Mouse (Mus musculus) kidney, embryonic 16.5 days (tissue): ENCODE data around the gene Poc1a. TPM values are rescaled to one million over a fixed set of nuclear protein-coding genes. Genes with fewer than 3 reads are reported as not detected.

ENCODE experiments used
- ATAC-seq: fragments of 200-750 bp; cut with Nextera tagmentation; 2 replicates; pipeline ENCODE4 v1.8.0; 2017; ENCODE audit warnings: moderate TSS enrichment; ENCODE audit not compliant: low FRiP score, low TSS enrichment
- H3K27ac ChIP-seq: fragments of 300-500 bp; sonication (generic); 2 replicates; pipeline ENCODE4 v1.5.1; 2014; ENCODE audit warnings: low read length
- H3K27me3 ChIP-seq: fragments of 300-500 bp; sonication (generic); 2 replicates; pipeline ENCODE4 v1.6.1; 2014; ENCODE audit warnings: low read length, control low read depth, mixed read lengths; ENCODE audit not compliant: insufficient read depth
- H3K36me3 ChIP-seq: fragments of 300-500 bp; sonication (generic); 2 replicates; pipeline ENCODE4 v1.6.1; 2014; ENCODE audit warnings: low read length, control low read depth, mixed read lengths; ENCODE audit not compliant: insufficient read depth
- H3K4me1 ChIP-seq: fragments of 300-500 bp; sonication (generic); 2 replicates; pipeline ENCODE4 v1.6.1; 2014; ENCODE audit warnings: low read length, control low read depth, mixed read lengths; ENCODE audit not compliant: insufficient read depth
- H3K4me2 ChIP-seq: fragments of 300-500 bp; sonication (generic); replicated peaks from 2 replicates; pipeline ENCODE4 v1.6.1; 2014; ENCODE audit warnings: low read depth, low read length
- H3K4me3 ChIP-seq: fragments of 300-500 bp; sonication (generic); 2 replicates; pipeline ENCODE4 v1.5.1; 2014; ENCODE audit warnings: mild to moderate bottlenecking, low read length
- H3K9ac ChIP-seq: fragments of 300-500 bp; sonication (generic); replicated peaks from 2 replicates; pipeline ENCODE4 v1.6.1; 2014; ENCODE audit warnings: low read length
- H3K9me3 ChIP-seq: fragments of 300-500 bp; sonication (generic); 2 replicates; pipeline ENCODE4 v1.6.1; 2016; ENCODE audit warnings: low read length, control low read depth
- WGBS: fragments of 180-500 bp; shearing (Covaris S2); extraction: QIAGEN DNeasy Blood & Tissue Kit; methylation state at CpG from one replicate; pipeline ENCODE4 v1.1.7; 2014; 5-methylcytosine and 5-hydroxymethylcytosine counted together
- polyA plus RNA-seq: library from polyadenylated mRNA; unstranded; fragments of >200 nt; fragmentation: Nextera tagmentation; extraction: Ambion mirVana; gene quantifications from 2 replicates; pipeline ENCODE4 v1.2.1, GENCODE M21; 2015

Gene Poc1a
- polyA plus RNA-seq, 1 experiment from 2014 or later, result 29.2 TPM

GRCm38 (mm10) chr9:106290636-106291122 is 9.8 kb downstream of the Poc1a start:
- ATAC-seq, result no peak

GRCm38 (mm10) chr9:106293569-106294156 is 12.8 kb downstream of the Poc1a start:
- no peak for ATAC-seq
- Histone ChIP-seq H3K4me3 (no peak overlapping the region), H3K36me3 (peaks cover 4% of the 10 kb centered on the region; the same call in 1 of the 2 replicates), H3K9ac (no peak overlapping the region), H3K27me3 (no peaks in the 10 kb centered on the region), H3K4me1 (no peaks in the 10 kb centered on the region), H3K27ac (no peak overlapping the region), H3K4me2 (no peak overlapping the region), H3K9me3 (no peaks in the 10 kb centered on the region)
- 87% methylated on average over 14 of the region's 14 CpGs for WGBS

More at GRCm38 (mm10) chr9:106290636-106291122, 9.8 kb downstream of the Poc1a start:
- no peak overlapping the region for H3K9ac ChIP-seq
- H3K4me2 ChIP-seq, result no peak overlapping the region
- H3K36me3 ChIP-seq, result peaks cover 16% of the 10 kb centered on the region
- H3K9me3 ChIP-seq, result no peaks in the 10 kb centered on the region
- H3K4me3 ChIP-seq, result no peak overlapping the region
- no peak overlapping the region for H3K27ac ChIP-seq
- H3K4me1 ChIP-seq, result no peaks in the 10 kb centered on the region
- 88% methylated on average over 17 of the region's 17 CpGs for WGBS
- no peaks in the 10 kb centered on the region for H3K27me3 ChIP-seq

DNA sequence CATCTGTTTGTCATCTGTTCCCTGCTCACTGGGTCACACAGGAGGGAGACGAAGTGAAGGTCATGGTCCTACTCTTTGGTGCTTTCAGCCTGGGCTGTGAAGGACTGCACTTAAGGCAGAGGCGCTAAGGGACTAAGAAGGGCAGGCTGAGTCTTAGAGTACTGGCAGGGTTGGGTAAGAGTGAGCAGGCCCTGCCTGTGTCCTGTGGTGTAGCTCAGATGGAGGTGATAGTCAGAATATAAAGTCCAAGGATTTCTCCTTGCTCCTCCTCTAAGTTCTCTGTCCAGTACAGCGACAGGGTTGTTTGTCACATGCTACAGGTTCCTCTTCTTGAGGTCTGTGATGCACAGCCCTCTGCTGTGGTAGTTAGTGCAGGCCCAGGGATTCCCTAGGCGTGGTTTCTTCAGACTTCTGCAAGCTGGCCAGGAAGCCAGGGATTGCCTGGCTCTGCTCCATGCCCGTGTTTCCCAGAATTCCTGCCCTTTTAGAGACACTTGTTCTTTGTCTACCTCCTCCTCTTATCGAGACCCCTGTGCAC is 15.8 kb downstream of the Poc1a start:
- 89% methylated on average over 6 of the region's 6 CpGs for WGBS
- no peak for ATAC-seq
- H3K27me3 ChIP-seq, result no peaks in the 10 kb centered on the region
- no peak overlapping the region for H3K9ac ChIP-seq
- peaks cover 14% of the 10 kb centered on the region for H3K4me1 ChIP-seq
- no peak overlapping the region for H3K4me3 ChIP-seq
- no peaks in the 10 kb centered on the region for H3K9me3 ChIP-seq
- peaks cover 4% of the 10 kb centered on the region; the same call in 1 of the 2 replicates for H3K36me3 ChIP-seq
- no peak overlapping the region for H3K4me2 ChIP-seq
- no peak overlapping the region for H3K27ac ChIP-seq

GRCm38 (mm10) chr9:106300176-106300803 is 19.4 kb downstream of the Poc1a start:
- peak overlapping the region; percentile 26 for H3K4me2 ChIP-seq
- 53% methylated on average over 20 of the region's 20 CpGs for WGBS
- peak; percentile 44 for ATAC-seq
- H3K4me1 ChIP-seq, result peaks cover 14% of the 10 kb centered on the region
- H3K4me3 ChIP-seq, result no peak overlapping the region
- no peaks in the 10 kb centered on the region for H3K27me3 ChIP-seq
- H3K27ac ChIP-seq, result no peak overlapping the region
- H3K36me3 ChIP-seq, result peaks cover 1% of the 10 kb centered on the region; the same call in 1 of the 2 replicates
- no peaks in the 10 kb centered on the region for H3K9me3 ChIP-seq
- H3K9ac ChIP-seq, result peak overlapping the region; percentile 24; the same call in 1 of the 2 replicates

GRCm38 (mm10) chr9:106300949-106301348 is 20.1 kb downstream of the Poc1a start:
- peak; percentile 59; the same call in 1 of the 2 replicates for ATAC-seq
- H3K36me3 ChIP-seq, result no peaks in the 10 kb centered on the region; the same call in 1 of the 2 replicates
- no peak overlapping the region for H3K4me3 ChIP-seq
- H3K27me3 ChIP-seq, result no peaks in the 10 kb centered on the region
- H3K9ac ChIP-seq, result no peak overlapping the region
- 33% methylated on average over 6 of the region's 6 CpGs for WGBS
- no peak overlapping the region for H3K27ac ChIP-seq
- no peak overlapping the region for H3K4me2 ChIP-seq
- H3K9me3 ChIP-seq, result no peaks in the 10 kb centered on the region
- peaks cover 14% of the 10 kb centered on the region for H3K4me1 ChIP-seq

GRCm38 (mm10) chr9:106301446-106302080 is 20.7 kb downstream of the Poc1a start:
- H3K4me2 ChIP-seq, result no peak overlapping the region
- H3K4me3 ChIP-seq, result no peak overlapping the region
- peaks cover 14% of the 10 kb centered on the region for H3K4me1 ChIP-seq
- no peaks in the 10 kb centered on the region; the same call in 1 of the 2 replicates for H3K36me3 ChIP-seq
- H3K27ac ChIP-seq, result no peak overlapping the region
- ATAC-seq, result no peak
- H3K27me3 ChIP-seq, result no peaks in the 10 kb centered on the region
- H3K9ac ChIP-seq, result no peak overlapping the region
- 70% methylated on average over 10 of the region's 11 CpGs for WGBS
- no peaks in the 10 kb centered on the region for H3K9me3 ChIP-seq

GRCm38 (mm10) chr9:106302446-106303150 is 21.7 kb downstream of the Poc1a start:
- H3K4me1 ChIP-seq, result peaks cover 14% of the 10 kb centered on the region
- WGBS, result 84% methylated on average over 16 of the region's 16 CpGs
- H3K4me2 ChIP-seq, result no peak overlapping the region
- H3K36me3 ChIP-seq, result no peaks in the 10 kb centered on the region
- H3K27me3 ChIP-seq, result no peaks in the 10 kb centered on the region
- no peak overlapping the region for H3K9ac ChIP-seq
- H3K9me3 ChIP-seq, result no peaks in the 10 kb centered on the region
- H3K27ac ChIP-seq, result no peak overlapping the region
- H3K4me3 ChIP-seq, result no peak overlapping the region
- ATAC-seq, result no peak

GRCm38 (mm10) chr9:106303460-106303960 is 22.6 kb downstream of the Poc1a start:
- Histone ChIP-seq H3K27ac (no peak overlapping the region), H3K4me3 (no peak overlapping the region), H3K4me2 (no peak overlapping the region), H3K4me1 (peaks cover 14% of the 10 kb centered on the region), H3K27me3 (no peaks in the 10 kb centered on the region), H3K9ac (no peak overlapping the region), H3K36me3 (no peaks in the 10 kb centered on the region), H3K9me3 (no peaks in the 10 kb centered on the region)
- no peak for ATAC-seq
- 81% methylated on average over 6 of the region's 6 CpGs for WGBS

GRCm38 (mm10) chr9:106305228-106305627 is 24.4 kb downstream of the Poc1a start:
- 53% methylated on average over 7 of the region's 7 CpGs for WGBS
- peaks cover 6% of the 10 kb centered on the region; the same call in 1 of the 2 replicates for H3K36me3 ChIP-seq
- no peaks in the 10 kb centered on the region for H3K9me3 ChIP-seq
- peaks cover 9% of the 10 kb centered on the region for H3K4me1 ChIP-seq
- H3K4me3 ChIP-seq, result no peak overlapping the region
- no peak overlapping the region for H3K27ac ChIP-seq
- H3K4me2 ChIP-seq, result no peak overlapping the region
- no peaks in the 10 kb centered on the region for H3K27me3 ChIP-seq
- ATAC-seq, result no peak
- H3K9ac ChIP-seq, result no peak overlapping the region
